Mouse (Mus musculus) thymus, postnatal 10 days (tissue): Measurements from ENCODE around the gene Sh3glb1.
A peak's percentile ranks its signal among the peaks of the same experiment; 100 is the strongest.
"Not testable (repeated sequence)": the region's sequence is repeated elsewhere in the genome, so short reads cannot be mapped to it uniquely, and the experiment has no call there.

ENCODE experiments used
- DNase-seq, 2 experiments: peaks; one replicate each; pipeline ENCODE4 v3.0.0; 2021; ENCODE audit warnings: low spot score in 2 of 2

The Sh3glb1 gene

GRCm38 (mm10) chr3:144719901-144720747, at the start of gene Sh3glb1:
Gene Sh3glb1 (minus strand): TSS chr3:144720335.
- peak; percentile 89 to 100 for DNase-seq

GRCm38 (mm10) chr3:144765161-144765560, 45.0 kb upstream of the Sh3glb1 start:
- DNase-seq = no peak

GRCm38 (mm10) chr3:144761454-144761853, 41.3 kb upstream of the Sh3glb1 start:
- DNase-seq = no peak

- no peak for DNase-seq
Measured at GRCm38 (mm10) chr3:144760592-144761309, 40.6 kb upstream of the Sh3glb1 start, which contains the start of gene Clca3a1. Gene Clca3a1 (minus strand): TSS chr3:144760977.

GRCm38 (mm10) chr3:144759719-144760118, 39.6 kb upstream of the Sh3glb1 start:
- DNase-seq = no peak

GRCm38 (mm10) chr3:144756103-144756502, 36.0 kb upstream of the Sh3glb1 start:
- not testable (repeated sequence) for DNase-seq

GRCm38 (mm10) chr3:144753120-144753519, 33.0 kb upstream of the Sh3glb1 start:
- DNase-seq = peak in 1 of 2 experiments; percentile 11

- DNase-seq = not testable (repeated sequence)
Measured at GRCm38 (mm10) chr3:144749062-144749963, 29.2 kb upstream of the Sh3glb1 start.

- not testable (repeated sequence) for DNase-seq
Measured at GRCm38 (mm10) chr3:144747706-144748105, 27.6 kb upstream of the Sh3glb1 start.

- not testable (repeated sequence) for DNase-seq
Measured at GRCm38 (mm10) chr3:144738396-144738795, 18.3 kb upstream of the Sh3glb1 start.

GRCm38 (mm10) chr3:144736831-144737230, 16.7 kb upstream of the Sh3glb1 start:
- peak in 1 of 2 experiments; percentile 41 for DNase-seq

GRCm38 (mm10) chr3:144723455-144723854, 3.3 kb upstream of the Sh3glb1 start:
- DNase-seq = peak in 1 of 2 experiments; percentile 40

- DNase-seq = not testable (repeated sequence)
Measured at GRCm38 (mm10) chr3:144722566-144722965, 2.4 kb upstream of the Sh3glb1 start.

GRCm38 (mm10) chr3:144721860-144722256, 1.7 kb upstream of the Sh3glb1 start:
- no peak for DNase-seq

- DNase-seq = no peak
Measured at GRCm38 (mm10) chr3:144721077-144721859, 1.1 kb upstream of the Sh3glb1 start.

- peak; percentile 70 to 74 for DNase-seq
Measured at GRCm38 (mm10) chr3:144719088-144719900, 841 bp downstream of the Sh3glb1 start.

- no peak for DNase-seq
Measured at GRCm38 (mm10) chr3:144718706-144719087, 1.4 kb downstream of the Sh3glb1 start.

- DNase-seq = no peak
Measured at GRCm38 (mm10) chr3:144717835-144718234, 2.3 kb downstream of the Sh3glb1 start.

- DNase-seq = no peak
Measured at GRCm38 (mm10) chr3:144717121-144717520, 3.0 kb downstream of the Sh3glb1 start.

- DNase-seq = no peak
Measured at GRCm38 (mm10) chr3:144715901-144716300, 4.2 kb downstream of the Sh3glb1 start.
